Mouse (Mus musculus) liver, embryonic 14 days (tissue): ENCODE data around the gene A930033H14Rik. TPM values are rescaled to one million over a fixed set of nuclear protein-coding genes. Genes with fewer than 3 reads are reported as not detected.

Source experiments
- polyA plus RNA-seq: library from polyadenylated mRNA; depleted of rRNA; stranded (reverse); fragments of >200 nt; gene quantifications from 2 replicates; pipeline ENCODE4 v1.2.3, GENCODE M21; 2012; rRNA removed

A930033H14Rik gene
- polyA plus RNA-seq: 0.38 and 0.53 TPM in 2 replicates

GRCm38 (mm10) chr10:69212542-69213440 lies at the start of gene A930033H14Rik:
A930033H14Rik (minus strand) TSS chr10:69213098.

Other genes starting within 250 kb of the A930033H14Rik start
- gene Rhobtb1, start 61.7 kb downstream of the A930033H14Rik start, polyA plus RNA-seq: 2.4 and 2.9 TPM in 2 replicates
- 293 and 342 TPM in 2 replicates for gene Cdk1, start 139.8 kb upstream of the A930033H14Rik start, polyA plus RNA-seq
- gene Ank3, start 185.7 kb upstream of the A930033H14Rik start, polyA plus RNA-seq: 2.9 and 3.7 TPM in 2 replicates